Mouse (Mus musculus): ENCODE results near the gene Vash1. TPM values are rescaled to one million over a fixed set of nuclear protein-coding genes. Genes with fewer than 3 reads are reported as not detected.

The Vash1 gene
- total and polyA plus RNA-seq, 3 experiments, result 2.9 to 4.8 (median 4.8) TPM

DNA sequence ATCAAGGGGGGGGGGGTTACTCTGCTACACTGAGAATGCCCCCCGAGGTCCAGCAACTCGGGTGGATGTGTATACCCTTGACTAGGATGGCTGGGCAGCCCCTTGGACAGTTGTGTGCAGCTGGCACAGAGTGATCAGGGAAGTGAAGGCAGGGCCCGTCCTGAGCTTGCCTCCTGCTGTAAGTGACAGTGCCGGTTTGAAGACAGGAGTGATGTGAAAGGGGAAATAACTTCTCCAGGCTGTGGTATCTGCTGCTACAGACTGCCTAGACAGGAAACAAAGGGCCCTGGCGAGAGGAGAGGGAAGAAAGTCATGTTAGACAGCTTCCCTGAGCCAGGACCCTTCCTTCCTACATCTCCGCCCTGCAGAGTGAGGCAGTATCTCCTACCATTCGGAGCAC lies 5.2 kb downstream of the Vash1 start:
- DNase-seq, result no peak

DNA sequence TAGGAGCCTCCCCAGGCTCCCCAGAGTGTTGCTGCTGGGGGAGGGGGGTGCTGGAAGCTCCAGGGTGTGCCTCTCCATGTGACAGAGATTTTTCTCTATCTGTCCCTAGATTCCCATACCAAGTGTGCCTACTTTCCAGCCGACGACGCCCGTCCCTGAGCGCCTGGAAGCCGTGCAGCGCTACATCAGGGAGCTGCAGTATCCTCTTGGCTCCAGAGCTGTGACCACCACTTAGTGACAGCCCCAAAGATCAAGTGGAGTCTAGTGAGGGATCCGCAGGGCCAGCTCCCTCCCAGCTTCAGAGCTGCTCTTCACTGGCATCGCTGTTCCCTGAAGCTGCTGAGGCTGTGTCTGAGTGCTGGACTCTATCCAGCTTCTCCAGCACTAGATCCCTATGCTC lies 6.8 kb downstream of the Vash1 start:
- no peak for DNase-seq

DNA sequence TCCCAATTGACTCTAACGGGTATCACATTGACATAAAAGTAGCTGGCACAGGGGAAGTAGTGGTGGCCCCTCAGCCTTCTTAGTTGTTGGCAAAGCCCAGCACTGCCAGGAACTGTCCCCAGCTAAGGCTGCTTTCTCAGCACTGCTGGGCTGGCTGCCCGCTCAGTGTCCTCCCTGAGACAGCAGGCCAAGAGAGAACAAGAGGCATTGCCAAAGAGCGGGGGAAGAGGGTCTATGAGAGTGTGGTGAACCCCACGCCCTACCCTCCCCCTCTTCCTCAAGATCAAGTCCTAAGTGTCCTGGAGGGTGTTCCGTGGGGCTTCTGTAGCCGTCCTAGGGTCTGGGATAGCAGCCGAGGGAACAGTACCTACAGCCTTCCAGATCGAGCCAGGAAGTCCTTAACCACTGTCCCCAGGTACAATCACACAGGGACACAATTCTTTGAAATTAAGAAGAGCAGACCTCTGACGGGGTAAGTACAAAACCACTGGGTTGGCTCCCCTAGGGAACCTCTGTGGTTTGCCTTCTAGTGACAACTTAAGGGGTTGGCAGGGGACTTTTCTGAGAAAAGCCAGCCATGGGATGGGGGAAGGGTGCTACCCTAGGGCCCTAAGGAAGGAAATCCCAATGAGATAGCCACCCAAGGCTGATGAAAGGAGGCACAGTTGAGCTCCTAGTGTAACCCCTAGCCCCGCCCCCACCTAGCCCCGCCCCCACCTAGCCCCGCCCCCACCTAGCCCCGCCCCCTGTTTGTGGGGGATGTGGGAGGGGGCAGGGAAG lies 8.2 kb downstream of the Vash1 start:
- no peak for DNase-seq

DNA sequence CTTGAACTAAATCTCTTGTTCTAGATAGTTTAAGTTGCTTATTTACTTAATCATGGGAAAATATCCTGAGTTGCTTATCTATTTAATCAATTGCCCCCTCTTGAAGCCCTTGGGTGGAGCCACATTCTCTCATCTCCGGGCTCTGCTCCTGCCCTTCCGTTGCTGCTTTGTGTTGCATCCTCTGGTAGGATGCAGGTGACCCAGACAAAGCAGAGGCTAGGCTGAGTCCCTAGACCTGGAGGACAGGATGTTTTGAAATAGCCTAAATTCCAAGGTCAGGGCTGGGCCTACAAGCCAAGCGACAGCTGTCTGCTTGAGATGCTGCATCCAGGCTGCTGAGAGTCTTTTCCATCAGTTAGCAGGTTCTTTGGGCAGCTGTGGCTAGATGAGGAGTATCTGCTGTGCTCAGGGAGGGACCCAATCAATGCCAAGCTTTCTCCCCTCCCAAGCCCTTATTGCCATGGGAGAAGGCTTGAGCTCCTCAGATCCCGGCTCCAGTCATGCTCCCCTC lies 9.0 kb downstream of the Vash1 start:
- DNase-seq, result no peak

DNA sequence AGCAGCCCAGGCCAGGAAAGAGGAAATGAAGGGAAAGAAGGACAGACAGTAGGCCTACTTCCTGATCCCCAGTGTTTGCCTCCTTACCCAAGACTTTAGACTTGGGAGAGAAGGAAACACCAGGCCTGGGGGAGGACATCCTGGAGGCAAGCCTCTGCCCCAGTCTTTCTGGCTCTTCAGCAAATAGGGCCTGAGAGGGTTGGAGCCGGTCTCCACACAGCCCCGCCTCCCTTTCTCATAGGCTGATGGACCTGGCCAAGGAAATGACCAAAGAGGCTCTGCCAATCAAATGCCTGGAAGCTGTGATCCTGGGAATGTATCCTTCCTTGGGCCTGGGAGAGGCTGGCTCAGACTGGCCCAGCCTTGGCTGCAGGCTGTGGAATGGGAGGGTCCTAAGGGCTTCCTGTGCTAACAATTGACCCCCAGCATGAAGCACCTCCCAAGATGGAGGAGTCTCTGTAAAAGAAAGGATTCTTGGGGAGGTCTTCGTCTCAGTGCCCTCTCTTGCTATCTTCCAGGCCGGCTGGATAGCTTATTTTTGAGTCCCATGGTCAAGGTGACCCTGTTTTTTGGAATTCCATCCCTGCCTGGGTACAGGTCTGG lies 9.6 kb downstream of the Vash1 start:
- DNase-seq, result no peak

DNA sequence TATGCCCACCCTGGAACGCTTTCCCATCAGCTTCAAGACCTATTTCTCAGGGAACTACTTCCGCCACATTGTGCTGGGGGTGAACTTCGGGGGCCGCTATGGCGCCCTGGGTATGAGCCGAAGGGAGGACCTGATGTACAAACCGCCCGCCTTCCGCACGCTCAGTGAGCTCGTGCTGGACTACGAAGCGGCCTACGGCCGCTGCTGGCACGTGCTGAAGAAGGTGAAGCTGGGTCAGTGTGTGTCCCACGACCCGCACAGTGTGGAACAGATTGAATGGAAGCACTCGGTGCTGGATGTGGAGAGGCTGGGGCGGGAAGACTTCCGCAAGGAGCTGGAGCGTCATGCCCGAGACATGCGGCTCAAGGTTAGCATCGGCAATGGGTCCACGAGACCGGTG lies 10.4 kb downstream of the Vash1 start:
- DNase-seq, result no peak

DNA sequence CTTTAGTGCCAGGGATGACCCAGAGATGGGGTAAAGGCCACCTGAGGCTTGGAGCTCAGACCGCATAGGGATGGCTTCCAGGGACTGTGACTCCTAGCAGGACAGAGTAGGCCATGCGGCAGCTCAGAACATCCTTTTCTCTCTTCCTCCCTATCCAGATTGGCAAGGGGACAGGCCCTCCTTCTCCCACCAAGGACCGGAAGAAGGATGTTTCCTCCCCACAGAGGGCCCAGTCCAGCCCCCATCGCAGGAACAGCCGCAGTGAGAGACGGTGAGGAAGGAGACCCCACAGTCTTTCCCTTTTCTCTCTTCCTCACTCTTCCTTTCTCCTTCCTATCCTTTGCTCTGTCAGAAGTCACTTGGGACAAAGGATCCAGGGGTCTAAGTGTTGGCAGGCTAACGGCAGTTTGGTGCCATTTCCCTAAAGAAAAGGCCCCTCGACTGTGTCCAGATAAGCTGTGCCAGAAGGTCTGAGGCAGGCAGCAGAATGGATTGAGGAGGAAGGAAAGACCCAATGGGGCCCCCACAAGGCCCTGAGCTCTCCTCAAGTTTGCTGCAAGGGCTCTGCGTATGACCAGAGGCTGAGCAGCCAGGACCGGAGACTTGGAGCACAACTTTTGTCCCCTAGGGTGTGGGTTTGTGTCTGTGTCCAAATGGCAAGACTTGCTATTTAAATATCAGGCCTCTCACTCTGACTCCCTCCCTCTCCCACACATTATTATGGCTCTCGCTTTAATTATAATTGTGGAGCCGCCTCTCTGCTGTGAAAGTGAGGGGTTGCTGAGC lies 12.4 kb downstream of the Vash1 start:
- DNase-seq, result no peak

DNA sequence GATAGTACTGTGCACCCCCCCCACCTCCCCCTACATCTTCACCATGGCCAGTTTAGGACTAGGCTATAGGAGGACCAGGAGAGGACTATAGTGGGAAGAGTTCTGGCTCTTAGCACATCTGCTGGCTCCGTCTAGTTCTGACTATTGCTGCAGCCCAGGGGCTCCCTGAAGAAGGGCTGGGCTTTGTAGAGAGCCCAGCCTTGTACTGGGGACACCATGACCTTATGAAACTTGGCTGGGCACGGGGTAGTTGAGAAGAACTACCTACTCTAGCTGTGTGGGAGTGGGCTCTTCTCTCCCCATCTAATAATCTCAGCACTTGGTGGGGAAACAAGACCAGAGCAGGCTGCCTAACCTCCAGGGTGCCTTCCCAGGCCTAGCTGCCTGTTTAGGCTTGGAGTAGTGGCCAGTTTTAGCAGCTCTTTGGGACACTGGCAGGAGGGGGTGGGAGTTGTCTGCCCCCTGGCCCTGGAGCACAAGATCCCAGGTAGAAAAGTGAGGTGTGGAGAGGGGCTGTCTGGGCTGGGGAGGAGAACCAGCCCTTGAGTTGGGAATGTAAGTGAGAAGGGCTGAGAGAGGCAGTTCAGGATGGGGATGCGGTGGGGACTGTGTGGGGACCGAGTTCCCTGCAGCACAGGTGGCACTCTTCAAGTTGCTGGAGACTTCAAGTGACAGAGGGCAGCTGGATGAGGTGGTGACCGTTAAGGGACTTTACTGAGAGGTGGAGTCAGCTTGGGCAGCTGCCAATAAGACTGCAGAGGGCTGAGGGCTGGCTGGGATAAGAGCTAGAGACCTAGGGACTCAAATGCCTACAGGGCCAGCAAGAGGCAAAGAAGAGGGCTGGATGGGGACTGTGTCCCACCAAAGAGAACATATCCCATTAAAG lies 14.2 kb downstream of the Vash1 start:
- no peak for DNase-seq

DNA sequence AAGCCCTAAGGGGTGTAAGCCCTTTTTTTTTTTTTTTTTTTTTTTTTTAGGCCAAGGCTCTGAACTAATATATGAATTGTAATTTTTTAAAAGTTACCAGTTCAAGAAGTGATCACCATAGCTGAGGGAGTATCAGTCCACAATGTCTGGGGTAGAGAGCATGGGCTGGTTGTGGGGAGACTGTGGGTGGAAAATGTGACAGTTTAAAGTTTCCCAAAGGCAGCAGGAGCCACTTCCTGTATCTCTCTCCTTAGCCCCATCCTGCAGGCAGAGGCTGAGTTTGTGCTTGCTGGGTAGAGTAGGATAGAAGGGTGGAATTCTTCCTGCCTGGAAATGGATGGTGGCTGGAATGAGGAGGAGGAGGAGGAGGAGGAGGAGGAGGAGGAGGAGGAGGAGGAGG lies 14.9 kb downstream of the Vash1 start:
- no peak for DNase-seq

DNA sequence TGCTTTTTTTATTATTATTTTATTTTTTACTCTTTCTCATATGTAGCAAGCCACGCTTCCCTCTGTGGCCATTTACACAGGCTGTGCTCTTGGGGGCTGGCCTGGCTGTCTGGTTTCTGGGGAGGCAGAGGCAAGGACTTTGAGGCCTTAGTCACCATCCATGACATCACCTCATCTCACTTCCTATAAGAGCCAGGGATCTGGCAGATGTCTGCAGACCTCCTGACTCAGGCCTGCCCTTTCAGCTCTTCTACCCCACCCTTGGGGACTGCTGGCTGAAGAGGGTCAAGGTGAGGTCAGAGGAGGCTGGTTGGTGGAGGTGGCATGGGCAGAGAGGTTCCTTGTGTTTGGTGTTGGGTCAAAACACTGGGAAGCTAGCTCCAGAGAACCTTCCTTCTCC lies 15.9 kb downstream of the Vash1 start:
- peak; percentile 67 for DNase-seq

DNA sequence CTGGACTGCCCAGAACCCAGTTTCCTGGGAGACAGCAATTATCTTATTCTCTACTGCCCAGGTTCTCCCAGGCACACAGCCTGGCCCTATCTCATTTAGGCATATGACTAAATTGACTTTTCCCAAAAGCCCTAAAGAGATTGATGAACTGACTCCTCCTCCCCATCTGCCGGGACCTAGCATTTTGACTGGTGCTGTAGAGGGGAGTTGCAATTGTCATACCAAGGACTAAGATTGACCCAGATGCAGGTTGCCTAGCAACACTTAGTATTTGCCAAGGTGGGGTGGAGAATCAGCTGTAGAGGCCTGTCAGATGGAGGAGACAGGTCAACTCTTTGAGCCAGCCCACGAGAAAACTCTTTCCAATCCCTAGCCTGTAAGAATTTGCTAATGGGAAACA lies 19.5 kb downstream of the Vash1 start:
- DNase-seq, result no peak

DNA sequence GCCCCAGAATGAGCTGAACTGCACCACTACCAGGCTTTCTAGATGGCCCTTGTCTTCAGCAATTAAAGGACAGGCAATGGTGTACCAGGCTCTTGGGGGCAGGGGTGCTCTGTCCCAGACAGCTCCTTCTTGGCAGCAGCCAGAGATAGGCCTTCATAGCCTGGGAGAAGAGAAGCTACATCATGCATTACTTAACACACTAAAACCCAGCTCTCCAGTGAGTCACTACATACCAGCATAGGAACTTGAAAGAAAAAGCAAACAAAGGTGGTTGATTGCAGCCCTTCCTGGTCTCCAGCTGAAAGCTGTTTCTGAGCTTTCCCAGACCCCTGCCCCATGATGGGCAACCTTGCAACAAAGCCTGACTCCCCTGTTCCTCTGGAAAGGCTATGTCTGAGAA lies 20.0 kb downstream of the Vash1 start:
- DNase-seq, result no peak

DNA sequence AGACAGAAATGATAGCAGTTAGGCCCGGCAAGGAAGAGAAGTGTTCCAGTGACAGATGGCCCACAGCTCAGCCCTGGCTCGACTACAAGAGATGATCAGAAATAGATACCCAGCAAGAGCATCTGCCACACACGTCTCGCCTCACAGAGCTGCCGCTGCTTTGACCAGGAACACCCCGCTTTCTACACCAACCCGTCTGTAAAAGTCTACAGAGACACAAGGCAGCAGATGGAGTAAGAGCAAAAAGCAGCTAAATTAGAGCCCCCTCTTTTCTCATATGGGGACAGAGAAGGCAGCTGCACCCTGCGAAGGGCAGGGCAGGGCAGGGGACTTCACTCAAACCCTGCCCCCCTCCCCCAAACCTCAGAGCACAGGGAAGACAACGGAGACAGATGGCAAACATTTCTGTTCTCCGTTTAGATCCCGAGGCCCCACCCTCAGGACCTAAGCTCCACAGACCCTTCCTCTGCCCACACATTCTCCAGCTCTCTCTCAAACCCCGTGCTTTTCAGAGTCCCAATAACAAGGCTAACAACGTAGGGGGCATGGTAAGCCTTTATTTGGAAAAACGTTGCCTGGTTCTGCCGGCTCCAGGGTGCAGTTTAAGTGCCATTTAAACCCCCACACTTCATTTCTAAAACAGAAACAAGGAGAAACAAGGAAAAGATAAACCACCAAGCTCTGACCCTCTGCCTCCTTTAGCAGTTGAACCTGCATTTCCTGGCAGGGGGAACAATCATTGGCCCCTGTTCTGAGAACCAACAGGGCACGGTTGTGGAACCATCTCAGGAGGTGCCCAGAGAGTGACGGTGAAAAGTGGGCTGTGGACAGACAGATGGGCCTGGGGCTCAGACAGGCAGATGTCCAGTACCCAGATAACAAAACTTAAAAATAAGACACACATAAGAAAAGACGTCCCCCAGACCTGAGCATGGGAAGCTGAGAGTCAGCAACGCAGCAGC lies 21.7 kb downstream of the Vash1 start:
- DNase-seq, result no peak

DNA sequence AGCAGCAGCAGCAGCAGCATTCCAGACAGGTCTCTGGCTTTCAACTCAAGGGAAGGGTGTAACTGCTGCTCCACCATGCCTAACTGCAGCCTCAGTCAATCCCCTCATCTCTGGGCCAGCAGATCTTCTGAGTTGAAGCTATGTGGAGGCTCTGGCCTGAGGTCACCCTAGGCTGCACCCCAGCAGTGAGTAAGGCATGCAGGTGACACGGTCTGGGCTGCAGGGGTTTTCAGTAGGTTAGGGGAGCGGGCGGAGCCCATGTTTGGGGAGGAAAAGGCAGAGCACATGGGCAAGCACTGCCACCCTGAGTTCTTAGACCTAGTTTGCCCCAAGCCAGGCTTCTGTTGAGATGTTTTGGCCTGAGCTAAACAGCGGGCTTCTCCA lies 22.4 kb downstream of the Vash1 start:
- no peak for DNase-seq

DNA sequence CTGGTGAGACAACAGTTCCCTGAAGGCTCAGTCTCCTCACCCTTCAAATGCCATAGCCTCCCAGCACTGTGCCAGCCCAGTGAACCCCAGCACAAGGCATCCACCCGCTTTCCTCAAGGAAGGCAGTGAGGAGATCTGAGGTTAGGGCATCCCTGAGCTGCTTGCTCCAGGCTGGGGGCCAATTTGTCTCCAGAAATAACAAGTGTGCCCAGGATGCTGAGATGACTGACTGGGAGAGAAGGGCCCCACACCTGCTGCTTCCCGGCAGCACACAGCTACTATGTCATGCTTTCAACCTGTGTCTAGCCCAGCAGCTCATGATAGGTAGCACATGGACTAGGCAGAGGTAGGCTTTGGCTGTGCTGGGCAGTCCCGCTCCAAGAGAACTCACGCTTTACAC lies 23.0 kb downstream of the Vash1 start:
- no peak for DNase-seq

DNA sequence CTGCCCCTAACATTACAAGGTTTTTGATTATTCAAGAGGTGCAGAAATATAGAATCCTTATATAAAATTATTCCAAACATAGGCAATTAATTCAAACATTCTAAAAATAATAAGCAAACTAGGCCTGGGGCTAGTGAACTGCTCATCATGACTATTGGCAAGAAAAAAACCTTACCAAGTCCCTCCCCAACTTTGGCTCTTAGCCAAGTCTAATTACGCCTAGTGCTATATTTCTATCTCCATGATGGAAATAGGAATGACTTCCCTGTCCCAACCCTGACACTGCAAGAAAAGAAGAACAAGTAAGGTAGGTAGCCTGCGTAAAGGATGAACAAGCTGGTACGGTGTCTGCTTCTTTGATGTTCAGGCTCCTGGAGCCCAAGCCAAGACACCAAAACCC lies 24.2 kb downstream of the Vash1 start:
- no peak for DNase-seq

DNA sequence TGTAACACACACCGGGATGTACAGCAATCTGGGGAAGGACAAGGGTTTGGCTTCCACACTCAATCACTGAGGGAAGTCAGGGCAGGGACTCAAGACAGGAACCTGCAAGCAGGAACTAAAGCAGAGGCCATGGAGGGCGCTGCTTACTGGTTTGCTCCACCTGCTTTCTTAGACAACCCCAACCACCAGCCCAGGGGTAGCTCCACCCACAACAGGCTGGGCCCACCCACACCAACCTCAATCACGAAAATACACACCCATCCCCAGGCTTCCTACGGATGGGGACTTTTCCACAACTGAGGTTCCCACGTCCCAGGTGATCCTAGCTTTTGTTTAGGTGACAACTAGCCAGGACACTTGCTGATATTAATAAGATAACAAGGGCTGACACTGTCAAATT lies 27.3 kb downstream of the Vash1 start:
- DNase-seq, result no peak

DNA sequence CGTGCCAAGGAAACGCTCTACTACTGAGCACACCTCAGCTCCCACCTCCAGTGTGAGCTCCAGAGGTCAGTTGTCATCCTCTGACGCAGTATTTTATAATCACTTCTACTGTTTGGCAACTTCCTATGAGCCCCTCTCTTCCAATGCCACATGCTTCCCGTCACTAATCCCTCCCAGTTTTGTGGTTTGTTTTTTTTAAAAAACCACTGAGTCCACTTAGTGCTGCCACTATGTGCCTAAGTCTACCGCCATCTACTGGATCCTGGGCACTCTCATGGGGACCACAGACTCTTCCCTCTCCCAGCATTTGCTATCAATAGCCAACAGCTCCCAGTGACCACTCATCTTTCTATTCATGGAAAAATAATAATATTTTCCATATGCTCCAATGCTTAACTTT lies 35.5 kb downstream of the Vash1 start:
- no peak for DNase-seq

DNA sequence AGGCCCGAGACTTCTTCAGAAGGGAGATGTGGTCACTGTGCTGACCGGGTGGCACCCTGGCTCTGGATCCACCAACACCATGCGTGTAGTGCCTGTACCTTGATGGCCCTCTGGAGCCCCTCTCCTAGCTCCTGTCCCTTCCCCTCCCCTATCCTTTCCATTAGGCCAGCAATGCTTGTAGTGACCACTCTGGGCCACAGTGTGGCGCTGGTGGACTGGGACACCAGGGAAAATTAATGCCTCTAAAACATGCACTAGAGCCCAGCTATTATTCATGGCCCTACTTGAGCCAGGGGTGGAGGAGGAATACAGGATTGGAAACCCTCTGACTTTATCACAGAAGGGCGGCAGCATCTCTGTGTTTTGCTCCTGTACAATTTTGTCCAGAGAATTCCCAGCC lies 36.9 kb downstream of the Vash1 start:
- peak; percentile 72 for DNase-seq

DNA sequence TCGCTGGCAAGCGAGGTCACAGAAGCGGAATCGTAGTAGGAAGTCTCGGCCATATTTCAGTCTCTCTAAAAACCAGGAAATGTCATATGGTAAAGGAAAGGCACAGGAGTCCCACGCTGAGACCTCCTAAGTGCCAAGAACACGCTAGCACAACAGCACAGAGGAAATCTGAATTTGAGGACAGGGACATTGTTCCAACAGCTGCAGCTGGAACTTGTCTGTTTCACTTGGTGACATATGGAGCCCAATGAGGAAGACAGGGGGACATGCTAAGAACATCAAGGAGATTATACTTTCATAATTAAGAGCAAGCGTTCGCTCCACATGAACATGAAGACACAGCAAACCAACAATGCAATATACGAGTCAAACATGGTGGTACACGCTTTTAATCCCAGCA lies 38.5 kb downstream of the Vash1 start:
- no peak for DNase-seq

All from adrenal gland, adult 2 months (tissue).